Mouse (Mus musculus) adrenal gland, postnatal 14 days (tissue): Measurements from ENCODE around the gene Armc10. TPM values are rescaled to one million over a fixed set of nuclear protein-coding genes. Genes with fewer than 3 reads are reported as not detected.
"Not testable (repeated sequence)": the region's sequence is repeated elsewhere in the genome, so short reads cannot be mapped to it uniquely, and the experiment has no call there.

Experiments used
- DNase-seq: peaks from one replicate; pipeline ENCODE4 v3.0.0; 2021; ENCODE audit warnings: mixed read lengths
- long read RNA-seq, 2 experiments: library from polyadenylated mRNA; stranded (forward); transcript quantifications; one replicate each; pipeline ENCODE4 v2.0.0; 2021
- total RNA-seq: library from RNA; stranded (reverse); gene quantifications from 2 replicates; pipeline ENCODE4 v1.2.3, GENCODE M21; 2021

Gene Armc10
- total RNA-seq = 15.0 and 19.8 TPM in 2 replicates
- long read RNA-seq, experiment 1, transcript Armc10-201 (6 exons, 2,221 nt) = major isoform, 24 of 28 reads
- long read RNA-seq, experiment 1, partial matches to known transcripts = 3 of 28 reads
- long read RNA-seq, experiment 1, other reads (novel, unspliced or antisense) = 1 of 28 reads
- long read RNA-seq, experiment 2, transcript Armc10-201 (6 exons, 2,221 nt) = major isoform, 10 of 11 reads
- long read RNA-seq, experiment 2, partial matches to known transcripts = 0 of 11 reads
- long read RNA-seq, experiment 2, other reads (novel, unspliced or antisense) = 1 of 11 reads

- DNase-seq = peak; percentile 93
These were observed at the start of gene Armc10, which contains the start of gene Fbxl13 for GRCm38 (mm10) chr5:21645439-21646132. Gene Armc10, plus strand, starts transcription at chr5:21645813. Gene Fbxl13, minus strand, starts transcription at chr5:21645634.

GRCm38 (mm10) chr5:21599536-21599935 lies 46.1 kb upstream of the Armc10 start:
- DNase-seq = not testable (repeated sequence)

GRCm38 (mm10) chr5:21599961-21600360 lies 45.7 kb upstream of the Armc10 start:
- DNase-seq = no peak

GRCm38 (mm10) chr5:21605936-21606335 lies 39.7 kb upstream of the Armc10 start:
- peak; percentile 43 for DNase-seq

GRCm38 (mm10) chr5:21608311-21609304 lies 37.0 kb upstream of the Armc10 start:
- DNase-seq = peak; percentile 67

GRCm38 (mm10) chr5:21610996-21611395 lies 34.6 kb upstream of the Armc10 start:
- no peak for DNase-seq

- DNase-seq = not testable (repeated sequence)
These were observed 31.3 kb upstream of the Armc10 start for GRCm38 (mm10) chr5:21614299-21614698.

- no peak for DNase-seq
These were observed 29.1 kb upstream of the Armc10 start for GRCm38 (mm10) chr5:21616450-21617009.

GRCm38 (mm10) chr5:21625916-21626315 lies 19.7 kb upstream of the Armc10 start:
- DNase-seq = no peak

- DNase-seq = peak; percentile 28
These were observed 4.7 kb upstream of the Armc10 start for GRCm38 (mm10) chr5:21640961-21641360.

- no peak for DNase-seq
These were observed 2.0 kb upstream of the Armc10 start for GRCm38 (mm10) chr5:21643606-21644005.

GRCm38 (mm10) chr5:21644891-21645438 lies 648 bp upstream of the Armc10 start:
- no peak for DNase-seq

- DNase-seq = no peak
These were observed 499 bp downstream of the Armc10 start for GRCm38 (mm10) chr5:21646133-21646491.

- DNase-seq = no peak
These were observed 5.1 kb downstream of the Armc10 start for GRCm38 (mm10) chr5:21650736-21651135.

GRCm38 (mm10) chr5:21651885-21652612 lies 6.4 kb downstream of the Armc10 start:
- no peak for DNase-seq

- no peak for DNase-seq
These were observed 11.3 kb downstream of the Armc10 start for GRCm38 (mm10) chr5:21656912-21657311.

GRCm38 (mm10) chr5:21658038-21658437 lies 12.4 kb downstream of the Armc10 start:
- DNase-seq = no peak

- peak; percentile 92 for DNase-seq
These were observed 13.2 kb downstream of the Armc10 start for GRCm38 (mm10) chr5:21658623-21659395.

- DNase-seq = no peak
These were observed 15.2 kb downstream of the Armc10 start for GRCm38 (mm10) chr5:21660850-21661249.

- DNase-seq = peak; percentile 69
These were observed 17.5 kb downstream of the Armc10 start for GRCm38 (mm10) chr5:21663081-21663480.
